Mouse (Mus musculus) small intestine, adult 2 months (tissue): Measurements from ENCODE around the gene Dnaaf5.

ENCODE experiments used
- CTCF ChIP-seq: fragments of 200-500 bp; IDR thresholded peaks from 2 replicates; pipeline ENCODE4 v1.5.1; 2012; ENCODE audit warnings: low read depth, mild to moderate bottlenecking, control low read depth, inconsistent platforms, low read length, moderate library complexity, mixed read lengths; ENCODE audit not compliant: insufficient replicate concordance, insufficient read length; ENCODE audit errors: extremely low read depth
- POLR2A ChIP-seq: fragments of 200-500 bp; IDR thresholded peaks from 2 replicates; pipeline ENCODE4 v1.6.1; 2012; ENCODE audit warnings: low read depth, mild to moderate bottlenecking, control low read depth, inconsistent platforms, low read length, moderate library complexity

- TF ChIP-seq CTCF, result no peak
- no peak for TF ChIP-seq POLR2A
These were observed 53.3 kb downstream of the Dnaaf5 start for GRCm38 (mm10) chr5:139203312-139203711.
